Mouse (Mus musculus) lung, adult 18-20 months (tissue): ENCODE data around the gene Erbin.

Source experiments
- DNase-seq, 2 experiments: peaks; one replicate each; pipeline ENCODE4 v3.0.0; 2022; ENCODE audit warnings: mixed read lengths in 2 of 2

Erbin gene

GRCm38 (mm10) chr13:103920261-103920932, at the start of gene Erbin:
Gene Erbin, minus strand, starts transcription at chr13:103920514.
- peak; percentile 88 to 90 for DNase-seq

GRCm38 (mm10) chr13:103969912-103970311, 49.6 kb upstream of the Erbin start:
- no peak for DNase-seq

- DNase-seq: no peak
These were observed 47.7 kb upstream of the Erbin start for GRCm38 (mm10) chr13:103967987-103968386.

GRCm38 (mm10) chr13:103966696-103967215, 46.4 kb upstream of the Erbin start:
- DNase-seq: no peak

GRCm38 (mm10) chr13:103965187-103965586, 44.9 kb upstream of the Erbin start:
- no peak for DNase-seq

GRCm38 (mm10) chr13:103963094-103963493, 42.8 kb upstream of the Erbin start:
- no peak for DNase-seq

- no peak for DNase-seq
These were observed 39.5 kb upstream of the Erbin start for GRCm38 (mm10) chr13:103959841-103960240.

GRCm38 (mm10) chr13:103958607-103959123, 38.4 kb upstream of the Erbin start:
- no peak for DNase-seq

GRCm38 (mm10) chr13:103957175-103957940, 37.0 kb upstream of the Erbin start:
- DNase-seq: peak in 1 of 2 experiments; percentile 29

- no peak for DNase-seq
These were observed 35.3 kb upstream of the Erbin start for GRCm38 (mm10) chr13:103955652-103956051.

GRCm38 (mm10) chr13:103951393-103951792, 31.1 kb upstream of the Erbin start:
- peak; percentile 28 to 63 for DNase-seq

GRCm38 (mm10) chr13:103940796-103941195, 20.5 kb upstream of the Erbin start:
- DNase-seq: no peak

- no peak for DNase-seq
These were observed 4.3 kb upstream of the Erbin start for GRCm38 (mm10) chr13:103924586-103924985.

GRCm38 (mm10) chr13:103923402-103924065, 3.2 kb upstream of the Erbin start:
- DNase-seq: no peak

- no peak for DNase-seq
These were observed 1.6 kb upstream of the Erbin start for GRCm38 (mm10) chr13:103921831-103922380.

- DNase-seq: peak; percentile 90 to 93
These were observed 868 bp upstream of the Erbin start for GRCm38 (mm10) chr13:103920933-103921830.

- no peak for DNase-seq
These were observed 406 bp downstream of the Erbin start for GRCm38 (mm10) chr13:103919956-103920260.

- DNase-seq: peak; percentile 32 to 40
These were observed 919 bp downstream of the Erbin start for GRCm38 (mm10) chr13:103919234-103919955.

- DNase-seq: no peak
These were observed 1.9 kb downstream of the Erbin start for GRCm38 (mm10) chr13:103918432-103918831.

- no peak for DNase-seq
These were observed 6.1 kb downstream of the Erbin start for GRCm38 (mm10) chr13:103914114-103914736.

GRCm38 (mm10) chr13:103912351-103912750, 8.0 kb downstream of the Erbin start:
- no peak for DNase-seq
